Mouse (Mus musculus) liver, embryonic 11.5 days (tissue): ENCODE results near the gene Nfia. TPM values are rescaled to one million over a fixed set of nuclear protein-coding genes. Genes with fewer than 3 reads are reported as not detected.

ENCODE experiments used
- ATAC-seq: fragments of 200-750 bp; cut with Nextera tagmentation; replicated peaks from 2 replicates; pipeline ENCODE4 v1.8.0; 2017; ENCODE audit warnings: moderate number of reproducible peaks, mild to moderate bottlenecking, moderate TSS enrichment, moderate library complexity; ENCODE audit not compliant: low FRiP score
- DNase-seq: peaks from one replicate; pipeline ENCODE4 v3.0.0-alpha.2; 2017; ENCODE audit warnings: low spot score
- H3K27ac ChIP-seq: fragments of 300-500 bp; sonication (generic); 2 replicates; pipeline ENCODE4 v1.5.1; 2014; ENCODE audit warnings: mild to moderate bottlenecking, low read depth, low read length, control low read depth
- H3K27me3 ChIP-seq: fragments of 300-500 bp; sonication (generic); replicated peaks from 2 replicates; pipeline ENCODE4 v1.6.1; 2014; ENCODE audit warnings: low read length, mixed read lengths; ENCODE audit not compliant: control insufficient read depth, insufficient read depth
- H3K36me3 ChIP-seq: fragments of 300-500 bp; sonication (generic); 2 replicates; pipeline ENCODE4 v1.6.1; 2014; ENCODE audit warnings: mild to moderate bottlenecking, low read length, moderate library complexity, mixed read lengths; ENCODE audit not compliant: control insufficient read depth, insufficient read depth
- H3K4me1 ChIP-seq: fragments of 300-500 bp; sonication (generic); replicated peaks from 2 replicates; pipeline ENCODE4 v1.6.1; 2014; ENCODE audit warnings: low read length, mixed read lengths; ENCODE audit not compliant: control insufficient read depth, insufficient read depth
- H3K4me2 ChIP-seq: fragments of 300-500 bp; sonication (generic); 2 replicates; pipeline ENCODE4 v1.6.1; 2014; ENCODE audit warnings: mild to moderate bottlenecking, control low read depth, moderate library complexity
- H3K4me3 ChIP-seq: fragments of 300-500 bp; sonication (generic); 2 replicates; pipeline ENCODE4 v1.5.1; 2014; ENCODE audit warnings: low read depth, low read length, control low read depth
- H3K9ac ChIP-seq: fragments of 300-500 bp; sonication (generic); 2 replicates; pipeline ENCODE4 v1.6.1; 2014; ENCODE audit warnings: low read depth, low read length, control low read depth
- H3K9me3 ChIP-seq: fragments of 300-500 bp; sonication (generic); 2 replicates; pipeline ENCODE4 v1.6.1; 2016; ENCODE audit warnings: low read length, inconsistent platforms, mixed read lengths; ENCODE audit not compliant: control insufficient read depth
- WGBS: fragments of 180-500 bp; shearing (Covaris S2); extraction: QIAGEN DNeasy Blood & Tissue Kit; methylation state at CpG from one replicate; pipeline ENCODE4 v1.1.7; 2014; 5-methylcytosine and 5-hydroxymethylcytosine counted together
- polyA plus RNA-seq: library from polyadenylated mRNA; unstranded; fragments of >200 nt; fragmentation: Nextera tagmentation; extraction: Ambion mirVana; gene quantifications from 2 replicates; pipeline ENCODE4 v1.2.1, GENCODE M21; 2014

The Nfia gene
- polyA plus RNA-seq, 1 experiment from 2014 or later, result 11.3 TPM

GRCm38 (mm10) chr4:97838651-97839050 is 66.1 kb downstream of the Nfia start:
- DNase-seq, result no peak
- 78% methylated on average over 3 of the region's 3 CpGs for WGBS
- H3K27ac ChIP-seq, result no peak overlapping the region; the same call in 1 of the 2 replicates
- peaks cover 12% of the 10 kb centered on the region; the same call in 1 of the 2 replicates for H3K4me1 ChIP-seq
- H3K36me3 ChIP-seq, result no peaks in the 10 kb centered on the region
- H3K4me3 ChIP-seq, result no peak overlapping the region
- no peak overlapping the region for H3K9ac ChIP-seq
- H3K27me3 ChIP-seq, result no peaks in the 10 kb centered on the region
- ATAC-seq, result no peak
- no peak overlapping the region for H3K4me2 ChIP-seq
- no peaks in the 10 kb centered on the region for H3K9me3 ChIP-seq

GRCm38 (mm10) chr4:97839406-97840101 is 67.0 kb downstream of the Nfia start:
- ATAC-seq (no peak), DNase-seq (no peak)
- H3K4me3 ChIP-seq, result no peak overlapping the region
- peak overlapping the region; percentile 9; the same call in 1 of the 2 replicates for H3K27ac ChIP-seq
- no peaks in the 10 kb centered on the region for H3K9me3 ChIP-seq
- no peak overlapping the region for H3K9ac ChIP-seq
- H3K27me3 ChIP-seq, result no peaks in the 10 kb centered on the region
- WGBS, result 44% methylated on average over 7 of the region's 7 CpGs
- no peak overlapping the region for H3K4me2 ChIP-seq
- peaks cover 12% of the 10 kb centered on the region; the same call in 1 of the 2 replicates for H3K4me1 ChIP-seq
- no peaks in the 10 kb centered on the region for H3K36me3 ChIP-seq

- Histone ChIP-seq H3K27me3 (no peaks in the 10 kb centered on the region), H3K9ac (no peak overlapping the region), H3K36me3 (no peaks in the 10 kb centered on the region), H3K4me1 (peaks cover 12% of the 10 kb centered on the region; the same call in 1 of the 2 replicates), H3K4me3 (no peak overlapping the region), H3K27ac (no peak overlapping the region), H3K4me2 (no peak overlapping the region), H3K9me3 (no peaks in the 10 kb centered on the region)
- ATAC-seq, result no peak
- DNase-seq, result no peak
- WGBS, result 64% methylated on average over 8 of the region's 8 CpGs
These were observed 67.9 kb downstream of the Nfia start for GRCm38 (mm10) chr4:97840227-97841062.

GRCm38 (mm10) chr4:97841063-97841595 is 68.6 kb downstream of the Nfia start:
- peaks cover 12% of the 10 kb centered on the region; the same call in 1 of the 2 replicates for H3K4me1 ChIP-seq
- no peaks in the 10 kb centered on the region for H3K9me3 ChIP-seq
- 63% methylated on average over 4 of the region's 4 CpGs for WGBS

GRCm38 (mm10) chr4:97841745-97842144 is 69.2 kb downstream of the Nfia start:
- Histone ChIP-seq H3K4me1 (peaks cover 12% of the 10 kb centered on the region; the same call in 1 of the 2 replicates), H3K4me3 (no peak overlapping the region), H3K36me3 (no peaks in the 10 kb centered on the region), H3K27ac (no peak overlapping the region), H3K9me3 (no peaks in the 10 kb centered on the region), H3K4me2 (no peak overlapping the region), H3K9ac (no peak overlapping the region), H3K27me3 (no peaks in the 10 kb centered on the region)
- ATAC-seq (no peak), DNase-seq (no peak)
- WGBS, result 46% methylated on average over 5 of the region's 5 CpGs

More at GRCm38 (mm10) chr4:97841063-97841595, 68.6 kb downstream of the Nfia start:
- no peaks in the 10 kb centered on the region for H3K27me3 ChIP-seq
- ATAC-seq (no peak), DNase-seq (no peak)
- no peak overlapping the region for H3K27ac ChIP-seq
- no peaks in the 10 kb centered on the region for H3K36me3 ChIP-seq
- H3K4me2 ChIP-seq, result no peak overlapping the region
- no peak overlapping the region for H3K9ac ChIP-seq
- no peak overlapping the region for H3K4me3 ChIP-seq

- no peak overlapping the region for H3K9ac ChIP-seq
- no peak for DNase-seq
- no peaks in the 10 kb centered on the region for H3K36me3 ChIP-seq
- peaks cover 8% of the 10 kb centered on the region; the same call in 1 of the 2 replicates for H3K4me1 ChIP-seq
- H3K27me3 ChIP-seq, result no peaks in the 10 kb centered on the region
- ATAC-seq, result no peak
- no peak overlapping the region for H3K4me3 ChIP-seq
- H3K27ac ChIP-seq, result no peak overlapping the region
- H3K9me3 ChIP-seq, result no peaks in the 10 kb centered on the region
- 72% methylated on average over 15 of the region's 15 CpGs for WGBS
- no peak overlapping the region for H3K4me2 ChIP-seq
These were observed 71.6 kb downstream of the Nfia start for GRCm38 (mm10) chr4:97843981-97844690.

GRCm38 (mm10) chr4:97844899-97845298 is 72.4 kb downstream of the Nfia start:
- ATAC-seq (no peak), DNase-seq (no peak)
- H3K27ac ChIP-seq, result no peak overlapping the region
- H3K36me3 ChIP-seq, result no peaks in the 10 kb centered on the region
- no peak overlapping the region for H3K4me2 ChIP-seq
- H3K27me3 ChIP-seq, result no peaks in the 10 kb centered on the region
- no peak overlapping the region for H3K9ac ChIP-seq
- peaks cover 6% of the 10 kb centered on the region; the same call in 1 of the 2 replicates for H3K4me1 ChIP-seq
- WGBS, result 27% methylated on average over 6 of the region's 6 CpGs
- no peaks in the 10 kb centered on the region for H3K9me3 ChIP-seq
- no peak overlapping the region for H3K4me3 ChIP-seq

- Histone ChIP-seq H3K9ac (no peak overlapping the region), H3K4me3 (no peak overlapping the region), H3K36me3 (no peaks in the 10 kb centered on the region), H3K4me1 (no peaks in the 10 kb centered on the region), H3K27ac (no peak overlapping the region), H3K9me3 (no peaks in the 10 kb centered on the region), H3K27me3 (no peaks in the 10 kb centered on the region), H3K4me2 (no peak overlapping the region)
- WGBS, result 59% methylated on average over 5 of the region's 5 CpGs
- ATAC-seq (no peak), DNase-seq (no peak)
These were observed 75.1 kb downstream of the Nfia start for GRCm38 (mm10) chr4:97847653-97848052.
